Mouse (Mus musculus) left cerebral cortex, postnatal 14 days (tissue): ENCODE results near the gene Olfr1331. TPM values are rescaled to one million over a fixed set of nuclear protein-coding genes. Genes with fewer than 3 reads are reported as not detected.
A peak's percentile ranks its signal among the peaks of the same experiment; 100 is the strongest.
"Not testable (repeated sequence)": the region's sequence is repeated elsewhere in the genome, so short reads cannot be mapped to it uniquely, and the experiment has no call there.

Source experiments
- DNase-seq, 2 experiments: peaks; one replicate each; pipeline ENCODE4 v3.0.0; 2021 to 2022; ENCODE audit warnings: low spot score in 2 of 2, mixed read lengths in 1 of 2
- intact Hi-C: fragments of 180-260 bp; cut with DNase I; formaldehyde crosslinking; loops from one replicate; pipeline ENCODE4 v1.15.1; 2025
- long read RNA-seq, 2 experiments: library from polyadenylated mRNA; stranded (forward); transcript quantifications; one replicate each; pipeline ENCODE4 v2.0.0; 2021
- total RNA-seq, 2 experiments: library from RNA; stranded (reverse); gene quantifications; 2 replicates each; pipeline ENCODE4 v1.2.3; 2021

The Olfr1331 gene
- not detected for total RNA-seq
- long read RNA-seq, experiment 1, result 0 reads
- long read RNA-seq, experiment 2, result 0 reads

GRCm38 (mm10) chr4:118864349-118864748 lies at the start of gene Olfr1331:
TSS of gene Olfr1331 (plus strand) at chr4:118864649.
- DNase-seq, result no peak
- intact Hi-C loops, result no loop called here

- intact Hi-C loops, result no loop called here
- DNase-seq, result no peak
These were observed 45.5 kb upstream of the Olfr1331 start for GRCm38 (mm10) chr4:118818921-118819320.

DNA sequence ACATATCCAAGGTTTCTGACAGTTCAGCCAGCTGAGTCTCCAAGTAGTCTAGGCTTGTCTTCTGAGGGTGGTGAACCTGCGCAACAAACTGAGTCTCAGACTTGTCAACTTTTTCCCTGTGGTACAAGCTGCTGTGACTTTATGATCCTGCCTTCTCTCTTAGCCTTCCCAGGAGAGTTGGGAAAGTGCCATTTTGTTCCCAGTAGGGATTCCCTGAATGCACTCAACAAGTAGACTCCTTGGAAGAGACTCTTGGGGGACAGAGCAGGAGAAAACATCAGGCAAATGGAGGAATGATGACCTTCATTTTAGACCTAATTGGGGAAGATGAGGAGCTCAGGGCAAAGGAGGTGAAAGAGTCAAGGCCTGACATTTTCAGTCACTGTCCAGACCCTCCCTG lies 28.3 kb upstream of the Olfr1331 start, which contains the start of gene Olfr1333:
Olfr1333 (minus strand) TSS at position 101 of the 400 bp plus-strand sequence.
- intact Hi-C loops, result no loop called here
- DNase-seq, result no peak

DNA sequence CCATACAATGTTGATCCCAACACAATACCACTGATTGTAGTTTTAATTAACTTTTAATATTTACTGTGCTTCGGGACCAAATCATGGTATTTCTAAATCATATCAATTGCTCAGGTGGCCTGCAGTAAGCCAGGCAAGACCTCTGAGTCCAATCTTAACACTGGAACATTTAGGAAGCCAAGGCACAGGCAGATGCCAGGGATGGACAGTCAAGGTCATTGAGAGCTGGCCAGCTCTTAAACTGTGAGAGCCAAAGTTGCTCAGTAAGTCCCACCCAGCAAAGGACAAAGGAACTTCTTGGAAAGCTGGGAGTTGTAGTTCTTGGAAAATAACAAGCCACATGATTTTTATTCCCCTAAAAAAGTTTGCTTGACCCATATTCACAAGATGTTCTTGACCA lies 2.7 kb upstream of the Olfr1331 start:
- intact Hi-C loops, result no loop called here
- DNase-seq, result no peak

DNA sequence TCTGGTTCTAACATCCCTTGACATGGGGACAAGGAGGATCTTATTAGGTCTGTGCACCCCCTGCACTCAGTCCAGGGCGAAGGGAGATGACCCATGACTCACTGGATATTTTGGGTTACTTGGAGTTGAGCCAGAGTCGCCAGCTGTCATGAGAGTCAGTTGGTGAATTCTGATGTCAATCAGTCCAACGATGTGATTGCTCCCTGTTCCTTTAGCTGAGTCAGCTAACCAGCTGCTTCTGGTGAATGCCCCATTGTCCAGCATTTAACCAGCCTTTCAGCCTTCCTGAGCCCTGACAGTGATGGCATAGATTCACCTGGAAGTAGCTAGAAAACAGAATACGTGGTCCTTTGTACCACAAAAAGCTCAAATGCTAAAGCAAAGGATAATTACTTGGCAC lies 1.7 kb upstream of the Olfr1331 start:
- DNase-seq, result peak in 1 of 2 experiments; percentile 2

DNA sequence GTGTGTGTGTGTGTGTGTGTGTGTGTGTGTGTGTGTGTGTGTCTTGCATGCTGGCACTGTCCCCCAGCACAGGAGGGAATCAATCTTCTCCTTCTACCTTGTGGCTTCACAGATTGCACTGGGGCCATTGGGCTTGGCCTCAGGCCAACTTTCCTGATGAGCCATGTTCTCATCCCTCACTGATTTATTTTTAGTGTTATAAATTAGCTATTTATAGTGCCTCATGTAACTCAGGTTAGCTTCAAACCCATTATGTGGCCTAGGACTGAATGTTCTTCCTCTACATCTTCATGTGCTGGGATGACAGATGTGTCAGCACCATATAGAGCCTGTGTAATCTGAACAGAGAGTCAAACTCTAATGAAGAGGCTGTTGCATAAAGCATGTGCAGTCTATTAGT lies 3.1 kb downstream of the Olfr1331 start:
- intact Hi-C loops, result no loop called here
- DNase-seq, result no peak

More for the DNA sequence above, 1.7 kb upstream of the Olfr1331 start:
- intact Hi-C loops, result no loop called here

DNA sequence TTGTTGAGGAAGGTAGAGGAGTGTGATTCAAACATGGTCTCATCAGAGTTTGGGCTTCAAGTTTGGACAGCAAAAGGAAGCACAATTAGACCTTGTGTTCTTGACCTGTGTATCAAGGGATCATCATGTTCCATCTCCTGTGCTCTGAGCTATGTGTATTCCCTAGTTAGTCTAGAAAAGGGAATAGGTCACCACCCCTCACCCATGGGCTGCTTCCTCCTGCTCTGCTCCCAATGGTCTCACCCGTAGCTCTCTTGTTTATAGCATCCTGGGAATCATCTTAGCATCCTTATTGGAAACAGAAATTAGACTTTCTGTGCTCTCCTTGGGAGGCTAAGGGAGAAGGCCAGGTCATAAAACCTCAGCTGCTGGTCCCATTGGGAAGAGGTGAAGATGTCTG lies 23.8 kb downstream of the Olfr1331 start, which contains the start of gene Olfr1330:
Olfr1330 (plus strand) TSS at position 301 of the 400 bp plus-strand sequence.
- DNase-seq, result no peak
- intact Hi-C loops, result no loop called here

GRCm38 (mm10) chr4:118901981-118902380 lies 37.5 kb downstream of the Olfr1331 start:
- peak in 1 of 2 experiments; percentile 28 for DNase-seq
- intact Hi-C loops, result no loop called here

GRCm38 (mm10) chr4:118917365-118917764 lies 52.9 kb downstream of the Olfr1331 start, which contains the start of gene Olfr1329:
TSS of gene Olfr1329 (minus strand) at chr4:118917465.
- DNase-seq, intact Hi-C loops: not testable (repeated sequence)

Other genes with a start within 250 kb of the Olfr1331 start
- gene Cfap57, start 243.9 kb upstream of the Olfr1331 start, total RNA-seq, result under 1 TPM; 0.62 to 0.80 TPM
- gene Ebna1bp2, start 243.8 kb upstream of the Olfr1331 start, total RNA-seq, result 10 to 100 TPM; 48.4 to 57.7 TPM
- gene Olfr62, start 205.7 kb upstream of the Olfr1331 start, total RNA-seq, result not detected
- gene Olfr1342, start 171.9 kb upstream of the Olfr1331 start, total RNA-seq, result not detected
- gene Olfr1341, start 161.1 kb upstream of the Olfr1331 start, total RNA-seq, result not detected
- not detected for gene Olfr1340, start 144.5 kb upstream of the Olfr1331 start, total RNA-seq
- not detected for gene Olfr1339, start 132.5 kb upstream of the Olfr1331 start, total RNA-seq
- not detected for gene Olfr1338, start 105.9 kb upstream of the Olfr1331 start, total RNA-seq
- not detected for gene Olfr1337, start 82.1 kb upstream of the Olfr1331 start, total RNA-seq
- gene Olfr1335, start 54.7 kb upstream of the Olfr1331 start, total RNA-seq, result not detected
- gene Olfr1333, start 28.4 kb upstream of the Olfr1331 start, total RNA-seq, result not detected
- gene Olfr1330, start 23.9 kb downstream of the Olfr1331 start, total RNA-seq, result not detected
- gene Olfr1329, start 52.8 kb downstream of the Olfr1331 start, total RNA-seq, result not detected
- not detected for gene Olfr1328, start 74.0 kb downstream of the Olfr1331 start, total RNA-seq
- under 1 TPM; 0.32 to 0.33 TPM for gene Lao1, start 96.9 kb downstream of the Olfr1331 start, total RNA-seq
- 100 to 1,000 TPM in 1 of 2 experiments, 10 to 100 TPM in 1; 72.3 to 110 TPM for gene Slc2a1, start 244.1 kb downstream of the Olfr1331 start, total RNA-seq